Mouse (Mus musculus): Measurements from ENCODE around the gene Gm13696.
"Not testable (repeated sequence)": the region's sequence is repeated elsewhere in the genome, so short reads cannot be mapped to it uniquely, and the experiment has no call there.

- not testable (repeated sequence) for TF ChIP-seq EP300, CTCF (IDR thresholded peaks at IDR 0.05; ENCODE audit: low read depth)
Measured at GRCm38 (mm10) chr2:83984443-83984842, 11.5 kb downstream of the Gm13696 start, which contains the start of gene Gm13697.
